Mouse (Mus musculus) B cell, adult 2 months (primary cell): ENCODE data around the gene Rplp1.

Source experiments
- DNase-seq, 2 experiments: peaks; one replicate each; pipeline ENCODE4 v3.0.0; 2022

Gene Rplp1

GRCm38 (mm10) chr9:61914203-61914916, at the start of gene Rplp1:
Rplp1 (minus strand) TSS chr9:61914542.
- DNase-seq, result peak; percentile 95 to 96

GRCm38 (mm10) chr9:61963356-61963755, 49.0 kb upstream of the Rplp1 start:
- no peak for DNase-seq

- DNase-seq, result no peak
These were observed 46.8 kb upstream of the Rplp1 start for GRCm38 (mm10) chr9:61961181-61961580.

- DNase-seq, result no peak
These were observed 46.4 kb upstream of the Rplp1 start for GRCm38 (mm10) chr9:61960753-61961152.

GRCm38 (mm10) chr9:61959921-61960569, 45.7 kb upstream of the Rplp1 start:
- DNase-seq, result no peak

GRCm38 (mm10) chr9:61954707-61955106, 40.4 kb upstream of the Rplp1 start:
- DNase-seq, result no peak

- no peak for DNase-seq
These were observed 37.9 kb upstream of the Rplp1 start for GRCm38 (mm10) chr9:61952241-61952640.

- DNase-seq, result peak; percentile 79 to 81
These were observed 33.3 kb upstream of the Rplp1 start for GRCm38 (mm10) chr9:61947402-61948346.

GRCm38 (mm10) chr9:61946623-61947401, 32.5 kb upstream of the Rplp1 start, which contains the start of gene Kif23:
Kif23 (minus strand) TSS chr9:61946774.
- peak; percentile 99 for DNase-seq

- DNase-seq, result peak in 1 of 2 experiments; percentile 36
These were observed 31.8 kb upstream of the Rplp1 start for GRCm38 (mm10) chr9:61945973-61946611.

- no peak for DNase-seq
These were observed 26.7 kb upstream of the Rplp1 start for GRCm38 (mm10) chr9:61941054-61941453.

GRCm38 (mm10) chr9:61933333-61933732, 19.0 kb upstream of the Rplp1 start:
- DNase-seq, result no peak

- DNase-seq, result no peak
These were observed 17.7 kb upstream of the Rplp1 start for GRCm38 (mm10) chr9:61932009-61932408.

- DNase-seq, result no peak
These were observed 10.8 kb upstream of the Rplp1 start for GRCm38 (mm10) chr9:61925086-61925660.

GRCm38 (mm10) chr9:61920331-61920730, 6.0 kb upstream of the Rplp1 start:
- no peak for DNase-seq

GRCm38 (mm10) chr9:61919464-61919863, 5.1 kb upstream of the Rplp1 start:
- DNase-seq, result no peak

GRCm38 (mm10) chr9:61917436-61917835, 3.1 kb upstream of the Rplp1 start:
- DNase-seq, result no peak

GRCm38 (mm10) chr9:61916986-61917385, 2.6 kb upstream of the Rplp1 start:
- no peak for DNase-seq

GRCm38 (mm10) chr9:61915393-61916005, 1.2 kb upstream of the Rplp1 start:
- no peak for DNase-seq

GRCm38 (mm10) chr9:61914917-61915300, 567 bp upstream of the Rplp1 start:
- no peak for DNase-seq
